Mouse (Mus musculus): ENCODE data around the gene Slc35b4. TPM values are rescaled to one million over a fixed set of nuclear protein-coding genes. Genes with fewer than 3 reads are reported as not detected.

Gene Slc35b4
- polyA plus RNA-seq, 1 experiment from 2014 or later, result 52.1 TPM

- no peak overlapping the region for H3K4me2 ChIP-seq (ENCODE audit: low read length)
- WGBS, result 89% methylated on average over 8 of the region's 8 CpGs
- H3K27ac ChIP-seq (ENCODE audit: low read depth), result no peak overlapping the region
- no peak overlapping the region for H3K9ac ChIP-seq (ENCODE audit: low read length)
- H3K9me3 ChIP-seq (ENCODE audit: control insufficient read depth, low read length), result 0 out of 2 replicates have a peak, but pooled peaks cover 3% of the 10 kb centered on the region
- H3K4me1 ChIP-seq (replicated peaks; ENCODE audit: control insufficient read depth, insufficient read depth, low read length), result no peaks in the 10 kb centered on the region
- no peak for DNase-seq (ENCODE audit: low spot score)
- ATAC-seq (replicated peaks; ENCODE audit: low FRiP score, low TSS enrichment, low read depth), result no peak
- no peaks in the 10 kb centered on the region for H3K36me3 ChIP-seq (ENCODE audit: control insufficient read depth, insufficient read depth, low read length)
- H3K4me3 ChIP-seq (ENCODE audit: low read depth, low read length), result no peak overlapping the region
- H3K27me3 ChIP-seq (replicated peaks; ENCODE audit: control insufficient read depth, insufficient read depth, low read length), result no peaks in the 10 kb centered on the region
These were observed 14.5 kb upstream of the Slc35b4 start for GRCm38 (mm10) chr6:34191401-34191800.

- H3K9me3 ChIP-seq (ENCODE audit: control insufficient read depth, low read length), result no peaks in the 10 kb centered on the region
- no peaks in the 10 kb centered on the region for H3K4me1 ChIP-seq (replicated peaks; ENCODE audit: control insufficient read depth, insufficient read depth, low read length)
- H3K9ac ChIP-seq (ENCODE audit: low read length), result no peak overlapping the region
- 88% methylated on average over 3 of the region's 3 CpGs for WGBS
- no peaks in the 10 kb centered on the region for H3K27me3 ChIP-seq (replicated peaks; ENCODE audit: control insufficient read depth, insufficient read depth, low read length)
- DNase-seq (ENCODE audit: low spot score), result no peak
- no peak overlapping the region for H3K4me3 ChIP-seq (ENCODE audit: low read depth, low read length)
- H3K4me2 ChIP-seq (ENCODE audit: low read length), result no peak overlapping the region
- no peak overlapping the region for H3K27ac ChIP-seq (ENCODE audit: low read depth)
- H3K36me3 ChIP-seq (ENCODE audit: control insufficient read depth, insufficient read depth, low read length), result no peaks in the 10 kb centered on the region
- ATAC-seq (replicated peaks; ENCODE audit: low FRiP score, low TSS enrichment, low read depth), result no peak
These were observed 12.6 kb upstream of the Slc35b4 start for GRCm38 (mm10) chr6:34189494-34189893.

DNA sequence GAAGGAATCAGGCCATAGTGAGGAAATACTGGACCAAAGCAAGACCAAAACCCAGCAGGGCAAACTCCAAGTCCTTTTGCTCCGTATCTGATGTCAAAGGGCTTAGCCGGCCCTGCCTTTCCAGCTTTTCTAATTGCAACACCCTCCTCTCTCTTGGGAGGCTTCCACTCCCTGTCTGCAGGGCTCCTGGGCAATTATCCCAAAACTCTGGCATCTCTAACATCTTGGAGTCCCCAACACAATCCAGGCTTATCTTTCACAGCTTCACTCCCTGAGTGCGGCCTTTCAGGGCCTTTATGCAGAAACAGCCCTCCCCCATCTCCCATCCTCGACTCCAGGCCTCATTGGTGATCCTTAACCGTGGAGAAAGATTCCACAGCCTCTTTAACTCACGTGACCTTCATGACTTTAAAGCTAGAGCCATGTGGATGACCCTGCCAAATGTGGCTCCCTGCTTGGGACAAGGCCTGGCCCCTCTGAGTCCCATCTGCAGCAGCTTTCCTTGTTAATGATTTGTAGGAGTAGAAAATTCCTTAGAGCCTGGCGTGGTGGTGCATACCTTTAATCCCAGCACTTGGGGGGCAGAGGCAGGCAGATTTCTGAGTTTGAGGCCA lies 11.2 kb upstream of the Slc35b4 start:
- H3K36me3 ChIP-seq (ENCODE audit: control insufficient read depth, insufficient read depth, low read length), result no peaks in the 10 kb centered on the region
- no peak overlapping the region for H3K27ac ChIP-seq (ENCODE audit: low read depth)
- no peak overlapping the region for H3K9ac ChIP-seq (ENCODE audit: low read length)
- no peak for DNase-seq (ENCODE audit: low spot score)
- no peak overlapping the region for H3K4me2 ChIP-seq (ENCODE audit: low read length)
- ATAC-seq (replicated peaks; ENCODE audit: low FRiP score, low TSS enrichment, low read depth), result no peak
- H3K4me1 ChIP-seq (replicated peaks; ENCODE audit: control insufficient read depth, insufficient read depth, low read length), result no peaks in the 10 kb centered on the region
- 61% methylated on average over 7 of the region's 7 CpGs for WGBS
- no peaks in the 10 kb centered on the region for H3K27me3 ChIP-seq (replicated peaks; ENCODE audit: control insufficient read depth, insufficient read depth, low read length)
- no peaks in the 10 kb centered on the region for H3K9me3 ChIP-seq (ENCODE audit: control insufficient read depth, low read length)
- no peak overlapping the region for H3K4me3 ChIP-seq (ENCODE audit: low read depth, low read length)

GRCm38 (mm10) chr6:34187273-34187863 lies 10.5 kb upstream of the Slc35b4 start:
- Histone ChIP-seq H3K9ac (ENCODE audit: low read length) (no peak overlapping the region), H3K4me2 (ENCODE audit: low read length) (no peak overlapping the region), H3K4me3 (ENCODE audit: low read depth, low read length) (no peak overlapping the region), H3K27me3 (replicated peaks; ENCODE audit: control insufficient read depth, insufficient read depth, low read length) (no peaks in the 10 kb centered on the region), H3K36me3 (ENCODE audit: control insufficient read depth, insufficient read depth, low read length) (no peaks in the 10 kb centered on the region), H3K27ac (ENCODE audit: low read depth) (no peak overlapping the region), H3K4me1 (replicated peaks; ENCODE audit: control insufficient read depth, insufficient read depth, low read length) (no peaks in the 10 kb centered on the region), H3K9me3 (ENCODE audit: control insufficient read depth, low read length) (no peaks in the 10 kb centered on the region)
- WGBS, result 57% methylated on average over 2 of the region's 2 CpGs
- no peak for DNase-seq (ENCODE audit: low spot score)
- ATAC-seq (replicated peaks; ENCODE audit: low FRiP score, low TSS enrichment, low read depth), result no peak

- no peak overlapping the region for H3K4me3 ChIP-seq (ENCODE audit: low read depth, low read length)
- DNase-seq (ENCODE audit: low spot score) (no peak), ATAC-seq (replicated peaks; ENCODE audit: low FRiP score, low TSS enrichment, low read depth) (no peak)
- H3K4me1 ChIP-seq (replicated peaks; ENCODE audit: control insufficient read depth, insufficient read depth, low read length), result no peaks in the 10 kb centered on the region
- H3K9ac ChIP-seq (ENCODE audit: low read length), result no peak overlapping the region
- H3K4me2 ChIP-seq (ENCODE audit: low read length), result no peak overlapping the region
- H3K27ac ChIP-seq (ENCODE audit: low read depth), result no peak overlapping the region
- no peaks in the 10 kb centered on the region for H3K9me3 ChIP-seq (ENCODE audit: control insufficient read depth, low read length)
- 83% methylated on average over 3 of the region's 3 CpGs for WGBS
- H3K36me3 ChIP-seq (ENCODE audit: control insufficient read depth, insufficient read depth, low read length), result no peaks in the 10 kb centered on the region
- no peaks in the 10 kb centered on the region for H3K27me3 ChIP-seq (replicated peaks; ENCODE audit: control insufficient read depth, insufficient read depth, low read length)
These were observed 6.4 kb upstream of the Slc35b4 start for GRCm38 (mm10) chr6:34183326-34183725.

DNA sequence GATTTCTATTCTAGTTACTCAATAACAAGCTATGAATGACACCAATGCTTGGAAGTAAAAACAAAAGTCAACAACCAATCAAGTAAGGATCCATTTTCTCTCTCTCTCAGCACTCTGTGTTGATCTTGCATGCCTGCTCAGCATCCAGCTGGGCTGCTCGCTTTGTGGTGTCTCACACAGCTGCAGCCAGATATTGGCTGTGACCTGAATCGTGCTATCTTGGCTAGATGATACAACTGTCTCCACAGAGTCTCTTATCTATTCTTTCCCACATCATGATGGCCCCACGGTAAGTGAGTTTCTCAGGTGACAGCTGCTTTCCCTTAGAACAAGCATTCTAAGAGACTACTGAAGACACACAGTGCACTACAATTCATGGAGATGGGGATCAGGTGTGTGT lies 5.0 kb upstream of the Slc35b4 start:
- H3K9ac ChIP-seq (ENCODE audit: low read length), result no peak overlapping the region
- H3K27ac ChIP-seq (ENCODE audit: low read depth), result no peak overlapping the region
- H3K4me2 ChIP-seq (ENCODE audit: low read length), result no peak overlapping the region
- H3K4me1 ChIP-seq (replicated peaks; ENCODE audit: control insufficient read depth, insufficient read depth, low read length), result no peaks in the 10 kb centered on the region
- no peak overlapping the region for H3K4me3 ChIP-seq (ENCODE audit: low read depth, low read length)
- no peaks in the 10 kb centered on the region for H3K9me3 ChIP-seq (ENCODE audit: control insufficient read depth, low read length)
- no peak for DNase-seq (ENCODE audit: low spot score)
- H3K27me3 ChIP-seq (replicated peaks; ENCODE audit: control insufficient read depth, insufficient read depth, low read length), result no peaks in the 10 kb centered on the region
- no peak for ATAC-seq (replicated peaks; ENCODE audit: low FRiP score, low TSS enrichment, low read depth)
- 81% methylated on average over 3 of the region's 3 CpGs for WGBS
- no peaks in the 10 kb centered on the region for H3K36me3 ChIP-seq (ENCODE audit: control insufficient read depth, insufficient read depth, low read length)

- no peaks in the 10 kb centered on the region for H3K36me3 ChIP-seq (ENCODE audit: control insufficient read depth, insufficient read depth, low read length)
- H3K9me3 ChIP-seq (ENCODE audit: control insufficient read depth, low read length), result no peaks in the 10 kb centered on the region
- no peak overlapping the region for H3K27ac ChIP-seq (ENCODE audit: low read depth)
- no peaks in the 10 kb centered on the region for H3K27me3 ChIP-seq (replicated peaks; ENCODE audit: control insufficient read depth, insufficient read depth, low read length)
- no peak for DNase-seq (ENCODE audit: low spot score)
- 79% methylated on average over 4 of the region's 4 CpGs for WGBS
- no peak overlapping the region for H3K4me2 ChIP-seq (ENCODE audit: low read length)
- no peak overlapping the region for H3K9ac ChIP-seq (ENCODE audit: low read length)
- peaks cover 8% of the 10 kb centered on the region for H3K4me1 ChIP-seq (replicated peaks; ENCODE audit: control insufficient read depth, insufficient read depth, low read length)
- H3K4me3 ChIP-seq (ENCODE audit: low read depth, low read length), result no peak overlapping the region
- no peak for ATAC-seq (replicated peaks; ENCODE audit: low FRiP score, low TSS enrichment, low read depth)
These were observed 3.0 kb upstream of the Slc35b4 start for GRCm38 (mm10) chr6:34179911-34180310.

GRCm38 (mm10) chr6:34179007-34179406 lies 2.1 kb upstream of the Slc35b4 start:
- Histone ChIP-seq H3K4me2 (ENCODE audit: low read length) (no peak overlapping the region), H3K36me3 (ENCODE audit: control insufficient read depth, insufficient read depth, low read length) (no peaks in the 10 kb centered on the region), H3K4me1 (replicated peaks; ENCODE audit: control insufficient read depth, insufficient read depth, low read length) (peaks cover 10% of the 10 kb centered on the region), H3K27me3 (replicated peaks; ENCODE audit: control insufficient read depth, insufficient read depth, low read length) (no peaks in the 10 kb centered on the region), H3K9me3 (ENCODE audit: control insufficient read depth, low read length) (no peaks in the 10 kb centered on the region), H3K4me3 (ENCODE audit: low read depth, low read length) (no peak overlapping the region), H3K9ac (ENCODE audit: low read length) (no peak overlapping the region), H3K27ac (ENCODE audit: low read depth) (no peak overlapping the region)
- no peak for ATAC-seq (replicated peaks; ENCODE audit: low FRiP score, low TSS enrichment, low read depth)
- no peak for DNase-seq (ENCODE audit: low spot score)
- 83% methylated on average over 3 of the region's 3 CpGs for WGBS

Measured in intestine, embryonic 14.5 days (tissue).